Mouse (Mus musculus) B cell, adult 2 months (primary cell): ENCODE results near the gene Nrap.
A peak's percentile ranks its signal among the peaks of the same experiment; 100 is the strongest.

Experiments used
- DNase-seq, 2 experiments: peaks; one replicate each; pipeline ENCODE4 v3.0.0; 2022

Nrap gene

DNA sequence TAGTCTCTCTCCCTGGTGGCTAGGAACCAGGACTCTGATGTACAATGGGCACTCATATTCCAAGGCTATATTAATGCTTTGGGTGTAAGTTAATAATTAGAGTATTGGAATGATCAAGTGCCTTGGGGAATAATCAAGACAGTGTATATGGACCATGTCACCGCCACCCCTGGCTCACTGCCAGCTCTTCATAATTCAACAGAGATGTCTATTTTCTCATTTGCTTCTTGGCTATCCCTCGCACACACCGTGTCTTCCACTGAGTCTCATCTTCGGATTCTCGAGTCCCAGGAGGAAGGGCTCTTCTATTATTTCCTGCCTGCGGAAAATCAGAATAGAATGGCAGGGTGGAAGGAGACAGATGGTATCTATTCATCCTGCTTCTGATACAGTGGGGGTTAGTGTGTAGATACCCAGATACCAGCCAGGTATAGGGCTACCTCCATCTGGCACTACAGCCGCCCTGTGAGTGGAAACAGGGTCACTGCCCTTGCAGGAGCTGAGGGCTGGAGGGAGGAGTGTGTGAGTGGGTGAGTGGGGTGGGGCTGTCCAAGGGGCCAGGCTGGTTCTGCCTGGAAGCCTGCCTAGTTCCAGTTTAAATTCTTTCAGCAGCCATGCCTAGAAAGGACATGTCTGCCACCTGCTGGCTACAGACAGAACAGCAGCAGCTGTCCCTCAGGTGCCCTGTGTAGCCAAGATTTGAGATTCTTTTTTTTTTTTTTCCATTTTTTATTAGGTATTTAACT, 95.0 kb downstream of the Nrap start:
- DNase-seq: peak; percentile 54 to 61

DNA sequence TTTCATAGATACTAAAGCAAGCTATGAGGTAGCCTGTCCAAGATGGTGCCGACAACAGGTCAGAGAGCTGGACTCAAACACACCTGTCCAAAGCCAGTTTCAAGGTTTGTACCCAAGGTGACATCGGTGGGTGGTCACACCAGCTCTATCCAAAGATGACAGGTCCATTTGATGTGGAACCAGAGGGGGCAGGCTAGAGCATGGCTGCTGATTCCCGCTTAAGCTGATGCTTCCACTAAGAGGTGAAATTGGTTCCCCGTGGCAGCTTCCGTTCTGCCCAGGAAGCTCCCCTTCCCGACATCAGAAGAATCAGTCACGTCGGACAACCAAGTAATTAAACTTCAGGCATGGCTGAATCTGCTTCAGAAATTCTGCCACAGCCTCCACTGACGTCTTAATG, 97.5 kb downstream of the Nrap start:
- DNase-seq: no peak

DNA sequence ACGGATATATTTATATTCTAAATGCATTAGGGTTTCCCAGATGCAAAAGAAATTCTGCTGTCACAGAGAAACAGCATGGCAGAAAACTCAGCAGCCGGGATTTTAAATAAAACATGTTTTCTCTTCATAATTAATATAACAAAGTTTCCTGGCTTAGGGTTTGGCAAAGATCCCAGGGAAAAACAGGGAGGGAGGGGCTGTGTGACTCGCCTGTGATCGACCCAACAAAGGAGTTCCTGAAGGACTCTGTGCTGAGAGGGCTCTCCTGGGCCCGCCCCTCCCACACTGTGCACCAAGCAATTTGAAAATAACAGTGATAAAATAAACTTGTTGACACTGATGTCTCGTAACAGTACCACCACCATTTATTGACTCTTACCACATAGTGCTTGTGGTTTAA, 97.9 kb downstream of the Nrap start:
- DNase-seq: no peak

DNA sequence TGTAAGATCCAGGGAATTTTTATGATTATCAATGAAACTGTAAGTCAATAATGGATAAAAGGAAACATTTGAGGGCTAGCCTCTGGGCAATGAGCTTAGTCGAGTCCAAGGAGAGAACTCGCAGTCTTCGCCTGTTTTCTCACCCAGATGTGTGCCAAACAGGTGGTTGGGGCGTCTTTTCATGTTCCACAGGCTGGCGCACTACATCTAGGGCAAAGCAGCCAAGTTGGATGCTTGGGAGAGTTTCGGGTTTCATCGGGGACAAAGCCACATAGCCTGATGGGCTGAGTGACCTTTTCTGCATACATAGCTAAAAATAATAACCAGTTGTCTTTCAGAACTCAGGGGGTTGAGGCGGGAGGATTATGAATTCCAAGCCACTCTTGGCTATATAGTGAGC, 100.2 kb downstream of the Nrap start:
- DNase-seq: no peak

DNA sequence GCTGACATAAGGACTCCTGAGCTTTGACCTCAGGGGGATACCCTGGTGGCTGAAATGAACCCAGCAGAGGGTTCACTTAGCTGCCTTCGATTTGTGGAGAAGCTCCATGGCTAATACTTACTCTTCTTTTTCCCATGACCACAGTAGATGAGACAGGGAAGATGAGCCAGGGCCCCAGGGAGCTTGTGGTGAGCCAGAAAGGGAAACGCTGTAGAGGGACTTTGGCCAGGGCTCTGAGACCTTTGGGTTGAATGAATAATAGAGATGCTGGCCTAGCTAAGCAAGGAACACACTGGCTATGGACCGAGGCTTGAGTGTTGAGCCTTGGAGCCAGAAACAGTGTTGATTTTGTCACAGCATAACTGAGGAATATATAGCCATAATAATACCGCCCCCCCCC, 101.4 kb downstream of the Nrap start:
- no peak for DNase-seq

DNA sequence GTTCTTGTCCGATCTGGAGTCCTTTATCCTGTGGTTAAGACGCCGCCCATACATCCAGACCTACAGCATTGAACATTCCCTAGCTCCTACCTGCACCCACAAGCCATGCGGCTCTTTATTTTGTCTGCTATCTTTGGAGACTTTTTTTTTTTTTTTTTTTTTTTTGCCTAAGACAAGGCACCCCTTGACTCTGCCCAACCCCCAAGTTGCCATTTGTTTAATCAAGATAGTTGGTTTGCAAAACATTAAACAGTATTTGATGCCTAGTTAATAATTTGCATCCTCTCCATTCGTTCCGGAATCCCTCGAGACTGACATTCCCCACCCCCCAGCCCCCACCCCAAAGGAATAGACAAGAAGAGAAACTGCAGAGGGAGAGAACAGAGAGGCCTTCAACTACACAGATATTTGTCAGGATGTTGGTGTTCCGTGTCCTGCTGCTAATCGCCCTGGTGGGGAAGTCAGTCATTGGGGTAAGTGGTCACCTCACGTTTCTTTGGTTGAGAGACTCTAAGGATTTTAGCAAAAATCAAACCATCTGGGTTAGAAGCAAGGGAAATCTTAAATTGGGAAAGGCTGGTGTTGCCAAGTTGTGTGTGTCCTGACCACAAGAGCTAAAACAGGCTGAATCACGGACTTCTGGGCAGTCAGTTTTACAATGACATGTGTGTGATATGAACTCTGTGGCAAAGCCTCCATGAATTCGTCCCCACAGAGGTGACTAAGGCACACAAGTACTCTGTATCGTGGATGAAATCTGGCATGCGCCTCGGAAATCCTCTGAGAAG, 102.1 kb downstream of the Nrap start:
- no peak for DNase-seq

DNA sequence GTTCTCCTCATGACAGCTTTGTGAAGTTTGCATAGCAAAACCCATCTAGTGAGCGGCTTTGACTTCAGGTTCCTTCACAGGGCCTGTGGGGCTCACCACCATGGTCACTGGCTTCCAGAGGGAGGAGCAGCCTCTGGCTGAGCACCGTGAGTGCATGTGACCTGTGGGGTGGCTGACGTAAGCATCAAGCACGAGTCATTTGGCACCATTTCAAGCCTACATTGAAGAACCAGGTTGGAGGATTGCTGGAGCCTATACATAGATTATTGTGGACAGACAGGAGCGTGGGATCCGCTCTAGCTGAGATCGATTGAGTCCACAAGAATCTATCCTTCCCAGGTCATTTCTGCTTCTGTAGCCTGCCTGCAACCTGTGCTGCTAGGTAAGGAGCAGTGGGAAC, 103.0 kb downstream of the Nrap start, which contains the start of gene Habp2:
Habp2 (plus strand) TSS at position 272 of the 400 bp plus-strand sequence.
- no peak for DNase-seq

DNA sequence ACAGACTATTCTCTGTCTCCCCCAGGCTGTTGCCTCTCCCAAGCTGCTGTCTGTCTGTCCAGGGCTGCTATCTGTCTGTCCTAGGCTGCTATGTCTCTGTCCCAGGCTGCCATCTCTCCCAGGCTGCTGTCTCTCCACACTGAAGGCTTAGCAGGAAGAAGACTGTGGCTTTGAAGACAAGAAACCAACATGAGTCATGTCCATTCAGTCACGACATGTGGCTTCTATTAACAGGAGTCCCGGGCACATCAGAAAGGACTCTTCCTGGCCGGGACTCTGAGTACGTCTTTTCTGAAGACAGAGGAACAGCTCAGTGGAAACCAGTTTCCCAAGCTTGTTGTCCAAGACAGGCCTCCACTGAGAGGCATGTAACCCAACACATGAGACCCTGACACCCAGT, 104.6 kb downstream of the Nrap start:
- DNase-seq: no peak

DNA sequence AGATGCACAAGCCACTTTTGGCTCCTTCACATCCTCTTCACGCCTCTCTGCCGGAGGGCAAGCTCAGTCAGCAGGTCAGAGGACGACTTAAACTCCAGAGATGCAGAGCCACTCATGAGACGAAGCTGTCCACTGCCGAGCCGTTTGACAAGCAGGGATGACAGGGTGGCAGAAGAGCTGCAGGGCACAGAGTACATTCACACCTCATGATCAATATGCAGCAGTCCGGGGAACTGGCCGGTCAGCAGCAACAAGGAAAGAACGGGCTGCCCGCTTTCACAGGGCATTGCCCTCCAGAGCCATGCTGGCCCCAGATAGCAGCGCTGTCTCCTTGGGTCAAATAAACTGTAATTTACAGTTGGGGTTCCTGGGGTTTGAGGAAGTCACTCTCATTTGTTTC, 111.5 kb downstream of the Nrap start:
- DNase-seq: no peak

DNA sequence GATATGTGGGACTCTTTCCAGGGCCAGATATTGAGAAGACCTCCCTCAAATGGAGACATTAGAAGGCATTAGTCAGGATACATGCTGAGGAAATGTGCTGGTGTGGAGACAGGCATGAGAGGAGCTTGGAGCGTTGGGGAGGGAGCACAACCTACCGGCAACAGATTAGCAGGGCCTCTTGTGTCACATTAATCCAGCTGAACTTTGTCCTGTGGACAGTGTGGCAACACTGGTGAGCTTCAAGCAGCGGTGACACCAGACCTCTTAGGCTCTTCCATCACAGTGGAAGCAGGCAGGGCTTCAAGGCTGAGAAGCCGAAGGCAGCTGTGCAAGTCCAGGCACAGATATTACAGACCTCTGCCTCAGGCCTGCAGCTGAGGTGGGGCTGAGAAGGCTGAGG, 111.9 kb downstream of the Nrap start:
- no peak for DNase-seq

DNA sequence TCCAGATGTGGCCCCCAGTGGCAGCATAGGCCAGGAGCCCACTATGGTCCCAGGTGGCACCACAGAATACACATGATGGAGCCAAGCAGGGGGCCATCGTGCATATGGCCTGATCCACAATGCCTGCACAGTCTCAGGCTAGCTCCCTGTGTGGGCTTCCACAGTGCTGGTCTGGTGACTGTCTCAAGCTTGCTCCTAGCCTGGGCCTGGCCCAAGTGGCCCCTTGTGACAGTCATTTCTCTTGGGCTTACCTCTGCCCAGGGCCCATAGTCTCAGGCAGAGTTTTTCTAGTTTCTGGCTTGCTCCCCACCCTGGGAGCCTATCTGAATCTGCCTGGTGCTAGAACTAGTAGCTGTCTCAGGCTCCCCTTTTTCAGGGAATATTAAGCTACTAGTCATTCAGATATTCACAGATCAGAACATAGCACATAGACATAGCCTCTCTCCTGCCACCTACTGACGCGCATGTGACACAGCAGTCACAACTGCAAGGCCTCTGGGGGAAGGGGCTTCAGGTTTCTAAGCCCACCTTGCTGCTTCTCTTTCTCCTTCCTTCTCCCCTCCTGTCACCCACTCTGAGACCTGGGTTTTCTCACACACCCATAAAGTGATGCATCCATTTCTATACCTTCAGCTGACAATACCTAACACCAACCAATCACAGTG, 112.6 kb downstream of the Nrap start:
- no peak for DNase-seq

DNA sequence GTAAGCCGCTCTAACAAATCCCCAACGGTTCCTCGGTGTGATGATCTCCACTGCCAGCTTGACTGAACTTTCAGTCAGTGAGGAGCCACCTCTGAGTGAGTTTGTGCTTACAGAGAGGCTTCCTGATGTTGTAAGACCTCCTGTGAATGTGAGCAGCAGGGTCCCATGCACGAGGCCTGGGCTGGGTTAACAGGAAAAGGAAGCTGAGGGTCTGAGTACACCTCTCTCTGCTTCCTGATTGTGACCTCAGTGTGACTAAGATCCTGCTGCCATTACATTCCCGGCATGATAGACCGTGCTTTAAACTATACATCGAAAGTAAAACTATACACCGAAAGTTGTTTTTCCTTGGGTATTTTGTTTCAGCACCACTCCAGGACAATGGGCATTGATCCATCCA, 117.8 kb downstream of the Nrap start:
- no peak for DNase-seq
